Mouse (Mus musculus): ENCODE results near the gene Adamts17. TPM values are rescaled to one million over a fixed set of nuclear protein-coding genes. Genes with fewer than 3 reads are reported as not detected.

Adamts17 gene
- total and polyA plus RNA-seq, 3 experiments: not detected

DNA sequence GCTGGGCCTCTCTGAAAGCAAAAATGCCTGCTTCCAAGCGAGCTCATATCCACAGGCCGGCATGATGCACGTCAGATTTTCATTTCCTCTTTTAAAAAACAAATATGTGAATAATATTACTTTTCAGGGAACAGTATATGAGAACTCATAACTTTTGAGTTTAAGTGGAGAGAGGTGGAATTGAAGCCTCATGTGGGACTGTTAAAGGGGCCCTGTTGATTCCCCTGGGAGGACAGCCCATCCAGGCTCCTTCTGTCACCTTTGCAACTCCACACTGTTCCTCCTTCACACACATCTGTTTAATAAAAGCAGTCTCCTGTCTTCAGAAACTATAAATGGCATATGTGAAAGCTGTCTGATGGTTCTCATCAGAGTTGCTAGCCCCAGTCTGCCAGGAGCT lies 275.5 kb downstream of the Adamts17 start:
- no peaks in the 10 kb centered on the region for H3K36me3 ChIP-seq (replicated peaks in 1 of 2; ENCODE audit: control insufficient read depth in 1 of 2, insufficient read depth in 1 of 2, low read length in 1 of 2)
- peaks cover 8 to 21% of the 10 kb centered on the region in 2 experiments for H3K4me1 ChIP-seq (ENCODE audit: control insufficient read depth in 1 of 2, insufficient read depth in 2 of 2)
- dilution Hi-C loops (cut with MboI; ENCODE audit: extremely low pct_ligation_motif_present, extremely low pct_unique_long_range_greater_than_20kb, low sequenced_read_pairs): no loop called here
- no peaks in the 10 kb centered on the region for H3K79me2 ChIP-seq (replicated peaks; ENCODE audit: control insufficient read depth, extremely low read depth, insufficient read depth, poor library complexity, severe bottlenecking)
- no peak overlapping the region for H3K4me2 ChIP-seq (ENCODE audit: insufficient read depth, low read depth, poor library complexity, severe bottlenecking)
- no peak overlapping the region for H3K9ac ChIP-seq (ENCODE audit: insufficient read depth, low read depth)
- no peak overlapping the region for H3K27ac ChIP-seq (ENCODE audit: insufficient read depth, low read depth)
- no peak for TF ChIP-seq POLR2AphosphoS2 (IDR thresholded peaks at IDR 0.05; ENCODE audit: low read depth, low read length)
- no peak for TF ChIP-seq MAZ (IDR thresholded peaks at IDR 0.05; ENCODE audit: low read depth, low read length)
- TF ChIP-seq NRF1 (IDR thresholded peaks at IDR 0.05; ENCODE audit: low read depth, low read length): no peak
- TF ChIP-seq ETS1 (conservative IDR thresholded peaks at IDR 0.05; ENCODE audit: low read depth, low read length): no peak
- TF ChIP-seq ZMIZ1 (IDR thresholded peaks at IDR 0.05; ENCODE audit: low read depth, low read length): no peak
- no peak for TF ChIP-seq CHD2 (IDR thresholded peaks at IDR 0.05; ENCODE audit: low read length)
- no peak for TF ChIP-seq E2F4 (IDR thresholded peaks at IDR 0.05; ENCODE audit: insufficient replicate concordance, low read depth, low read length)
- no peak for TF ChIP-seq UBTF (IDR thresholded peaks at IDR 0.05; ENCODE audit: low read depth, low read length)
- no peak for TF ChIP-seq MXI1 (IDR thresholded peaks at IDR 0.05; ENCODE audit: low read depth, low read length)
- no peak for TF ChIP-seq JUN (IDR thresholded peaks at IDR 0.05; ENCODE audit: insufficient read depth, low read depth, low read length)
- no peak for TF ChIP-seq RAD21 (IDR thresholded peaks at IDR 0.05; ENCODE audit: low read depth, low read length)
- TF ChIP-seq ZC3H11A (IDR thresholded peaks at IDR 0.05; ENCODE audit: low read depth, low read length): no peak
- TF ChIP-seq NELFE (IDR thresholded peaks at IDR 0.05; ENCODE audit: low read depth, low read length): no peak
- no peak for TF ChIP-seq USF1 (IDR thresholded peaks at IDR 0.05; ENCODE audit: low read depth, low read length)
- TF ChIP-seq POLR2A (IDR thresholded peaks at IDR 0.05; ENCODE audit: low read depth, low read length): no peak
- no peak for TF ChIP-seq ZNF384 (IDR thresholded peaks at IDR 0.05; ENCODE audit: low read depth, low read length)
- TF ChIP-seq HCFC1 (IDR thresholded peaks at IDR 0.05; ENCODE audit: low read depth, low read length): no peak
- no peak for TF ChIP-seq SIN3A (IDR thresholded peaks at IDR 0.05; ENCODE audit: low read length)
- peaks cover 3% of the 10 kb centered on the region for H3K9me3 ChIP-seq (replicated peaks; ENCODE audit: low read length)
- H3K27me3 ChIP-seq (replicated peaks): peaks cover 9% of the 10 kb centered on the region
- no peak for DNase-seq (ENCODE audit: extremely low read depth)
- in situ Hi-C loops (cut with MboI; ENCODE audit: low pct_ligation_motif_present, low pct_unique_long_range_greater_than_20kb, low sequenced_read_pairs): no loop called here
- no peak overlapping the region for H3K4me3 ChIP-seq (replicated peaks in 1 of 3; ENCODE audit: low read depth in 2 of 3, low read length in 2 of 3, poor library complexity in 1 of 3)

GRCm38 (mm10) chr7:67135140-67135539 lies 295.6 kb downstream of the Adamts17 start:
- TF ChIP-seq MEF2A (IDR thresholded peaks at IDR 0.05; ENCODE audit: borderline replicate concordance, low read depth, low read length) (no peak), NELFE (IDR thresholded peaks at IDR 0.05; ENCODE audit: low read depth, low read length) (no peak), ZNF384 (IDR thresholded peaks at IDR 0.05; ENCODE audit: low read depth, low read length) (no peak), HCFC1 (IDR thresholded peaks at IDR 0.05; ENCODE audit: low read depth, low read length) (no peak), CHD2 (IDR thresholded peaks at IDR 0.05; ENCODE audit: low read length) (no peak), E2F4 (IDR thresholded peaks at IDR 0.05; ENCODE audit: insufficient replicate concordance, low read depth, low read length) (no peak), MAFK (IDR thresholded peaks at IDR 0.05; ENCODE audit: insufficient replicate concordance, low read length) (no peak)
- dilution Hi-C loops (cut with MboI; ENCODE audit: extremely low pct_ligation_motif_present, extremely low pct_unique_long_range_greater_than_20kb, low sequenced_read_pairs): no loop called here
- Histone ChIP-seq H3K27ac (ENCODE audit: insufficient read depth, low read depth) (no peak overlapping the region), H3K4me1 (ENCODE audit: control insufficient read depth in 1 of 2, insufficient read depth in 2 of 2) (no peaks in the 10 kb centered on the region), H3K9me3 (replicated peaks; ENCODE audit: low read length) (no peaks in the 10 kb centered on the region), H3K79me2 (replicated peaks; ENCODE audit: control insufficient read depth, extremely low read depth, insufficient read depth, poor library complexity, severe bottlenecking) (no peaks in the 10 kb centered on the region), H3K27me3 (replicated peaks) (peaks cover 68% of the 10 kb centered on the region), H3K36me3 (replicated peaks in 1 of 2; ENCODE audit: control insufficient read depth in 1 of 2, insufficient read depth in 1 of 2, low read length in 1 of 2) (no peaks in the 10 kb centered on the region), H3K9ac (ENCODE audit: insufficient read depth, low read depth) (no peak overlapping the region), H3K4me2 (ENCODE audit: insufficient read depth, low read depth, poor library complexity, severe bottlenecking) (no peak overlapping the region), H3K4me3 (replicated peaks in 1 of 3; ENCODE audit: low read depth in 2 of 3, low read length in 2 of 3, poor library complexity in 1 of 3) (no peak overlapping the region)
- no peak for DNase-seq (ENCODE audit: extremely low read depth)
- in situ Hi-C loops (cut with MboI; ENCODE audit: low pct_ligation_motif_present, low pct_unique_long_range_greater_than_20kb, low sequenced_read_pairs): no loop called here
